Mouse (Mus musculus): ENCODE measurements around the gene Tgfb3. TPM values are rescaled to one million over a fixed set of nuclear protein-coding genes. Genes with fewer than 3 reads are reported as not detected.

The Tgfb3 gene
- total RNA-seq (2015), result not detected in 2 replicates
- total RNA-seq (2017), result 0.17 TPM in 1 of 2 replicates, not detected in the other

DNA sequence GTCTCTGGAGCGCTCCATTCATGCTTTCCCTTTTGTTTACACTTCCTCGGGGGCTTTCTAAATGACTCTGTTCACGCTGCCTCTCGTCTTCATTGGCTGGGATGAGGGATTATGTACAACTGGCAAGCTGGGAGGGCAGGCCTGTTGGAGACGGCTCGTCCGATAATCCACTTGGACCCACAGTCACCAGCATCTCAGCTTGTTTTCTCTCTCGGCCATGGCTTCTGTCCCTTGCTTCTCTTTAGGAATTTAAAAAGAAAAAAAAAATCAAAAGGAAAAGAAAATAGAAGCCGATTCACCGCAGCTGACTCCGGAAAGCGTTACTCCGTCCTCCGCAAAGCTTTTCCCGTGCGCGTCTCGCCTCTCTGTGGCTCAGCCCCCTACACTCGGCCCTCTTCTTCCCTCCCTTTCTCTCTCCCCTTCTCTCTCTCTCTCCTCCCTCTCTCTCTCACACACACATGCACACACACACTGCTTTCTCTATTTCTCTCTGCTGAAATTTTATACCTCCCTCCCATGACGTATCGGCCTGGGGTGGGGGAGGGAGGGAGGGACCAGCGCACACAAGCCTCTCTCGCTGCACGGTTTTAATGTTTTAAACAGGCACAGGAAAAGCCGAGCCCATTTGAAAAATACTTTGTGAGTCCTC, at the start of gene Tgfb3:
Gene Tgfb3 (minus strand): TSS at position 489 of the 649 bp plus-strand sequence.
- peak; percentile 36 for ATAC-seq (replicated peaks; ENCODE audit: poor library complexity)

DNA sequence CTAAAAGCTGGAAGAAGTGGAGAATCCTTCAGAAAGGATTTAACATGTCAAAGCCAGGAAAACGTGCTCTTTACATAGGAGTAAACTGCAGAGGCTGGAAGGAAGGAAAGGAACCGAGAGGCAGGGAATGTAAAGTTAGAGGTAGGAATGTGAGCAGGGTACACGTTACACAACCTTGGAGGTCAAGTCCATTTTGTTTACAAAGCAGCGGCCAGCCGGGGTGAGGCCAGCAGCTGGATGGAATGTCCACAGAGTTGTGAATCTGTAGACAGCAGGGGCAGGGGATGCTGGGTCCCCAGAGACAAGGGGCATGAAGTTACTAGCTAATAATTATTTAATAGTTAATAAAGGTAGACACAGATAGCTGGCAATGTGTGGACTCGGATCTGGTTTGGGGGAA, 49.3 kb upstream of the Tgfb3 start:
- ATAC-seq (replicated peaks; ENCODE audit: poor library complexity), result no peak

DNA sequence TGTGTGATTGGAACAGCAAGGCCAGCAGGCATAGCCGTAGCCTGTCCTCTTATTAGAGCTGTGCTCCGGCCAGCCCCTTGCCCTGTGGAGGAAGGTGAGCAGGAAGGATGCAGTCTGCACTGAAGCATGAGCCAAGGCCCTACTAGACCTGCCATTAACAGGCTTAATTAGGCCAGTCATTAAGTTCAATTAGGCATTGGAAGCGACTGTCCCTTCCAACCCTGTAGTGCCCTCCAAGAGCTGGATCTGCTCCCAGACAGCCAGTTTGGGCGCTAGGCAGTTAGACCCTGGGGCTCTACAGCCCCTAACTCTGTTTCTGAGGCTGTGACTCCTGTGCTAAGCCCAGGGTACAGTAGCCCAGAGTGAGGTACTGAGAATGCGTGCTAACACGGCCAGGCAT, 45.2 kb upstream of the Tgfb3 start:
- no peak for ATAC-seq (replicated peaks; ENCODE audit: poor library complexity)

DNA sequence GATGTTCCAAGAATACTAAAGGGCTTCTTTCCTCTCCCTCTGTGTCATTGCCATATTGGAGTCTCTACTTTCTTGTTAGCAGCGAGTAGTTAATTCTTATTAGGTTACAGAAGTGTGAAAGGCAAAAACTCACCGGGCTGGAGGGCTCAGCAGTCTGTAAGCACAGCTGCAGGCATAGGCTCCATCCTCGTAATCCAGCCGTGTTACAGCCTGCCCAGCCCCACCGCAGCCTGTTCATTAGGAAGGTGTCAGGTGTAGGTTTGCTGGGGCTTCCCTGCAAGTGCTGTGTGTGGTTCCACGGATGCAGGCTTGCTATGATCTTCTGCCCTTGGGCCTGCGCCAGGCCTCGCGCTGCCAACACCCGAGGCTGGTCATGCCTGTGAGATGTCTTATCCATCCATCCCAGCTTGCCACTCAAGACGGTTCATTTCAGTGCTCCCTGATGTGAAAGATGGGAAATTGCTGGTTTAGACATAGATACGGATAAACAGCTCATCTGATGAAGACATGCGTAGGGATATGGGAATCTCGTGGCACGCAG, 37.5 kb upstream of the Tgfb3 start:
- no peak for ATAC-seq (replicated peaks; ENCODE audit: poor library complexity)

DNA sequence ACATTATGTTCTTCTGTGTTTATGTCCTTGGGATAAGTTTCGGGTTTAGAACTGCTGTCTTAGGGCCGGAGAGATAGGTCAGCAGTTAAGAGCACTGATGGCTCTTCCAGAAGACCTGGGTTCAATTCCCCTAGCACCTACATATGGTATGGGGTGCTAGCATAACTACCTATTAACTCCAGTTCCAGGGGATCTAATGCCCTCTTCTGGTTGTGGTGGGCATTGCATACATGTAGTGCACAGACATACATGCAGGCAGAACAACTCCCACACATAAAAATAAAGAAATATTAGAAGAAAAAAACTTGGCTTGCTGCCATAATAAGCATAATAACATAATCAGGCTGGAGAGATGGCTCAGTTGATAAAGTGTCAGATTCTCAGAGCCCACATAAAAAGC, 31.8 kb upstream of the Tgfb3 start:
- ATAC-seq (replicated peaks; ENCODE audit: poor library complexity), result no peak

DNA sequence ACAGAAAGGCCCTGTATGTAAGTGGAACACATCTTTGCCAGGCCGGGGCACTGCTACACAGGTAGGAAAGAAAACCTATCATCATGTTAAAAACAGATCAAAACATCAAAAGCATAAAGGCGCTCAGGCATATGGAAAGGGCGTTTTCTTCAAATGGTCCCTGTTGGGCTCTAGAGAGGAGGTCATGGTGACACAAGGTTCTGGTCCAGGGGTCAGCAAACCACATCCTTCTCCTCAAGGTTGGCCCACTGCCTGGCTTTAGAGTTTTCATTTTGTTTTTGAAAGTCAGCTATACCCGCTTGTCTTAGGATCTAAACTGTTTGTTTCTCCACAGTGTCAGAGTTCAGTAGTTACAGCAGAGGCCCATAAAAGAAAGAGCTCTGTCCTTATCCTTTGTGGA, 30.7 kb upstream of the Tgfb3 start:
- no peak for ATAC-seq (replicated peaks; ENCODE audit: poor library complexity)

DNA sequence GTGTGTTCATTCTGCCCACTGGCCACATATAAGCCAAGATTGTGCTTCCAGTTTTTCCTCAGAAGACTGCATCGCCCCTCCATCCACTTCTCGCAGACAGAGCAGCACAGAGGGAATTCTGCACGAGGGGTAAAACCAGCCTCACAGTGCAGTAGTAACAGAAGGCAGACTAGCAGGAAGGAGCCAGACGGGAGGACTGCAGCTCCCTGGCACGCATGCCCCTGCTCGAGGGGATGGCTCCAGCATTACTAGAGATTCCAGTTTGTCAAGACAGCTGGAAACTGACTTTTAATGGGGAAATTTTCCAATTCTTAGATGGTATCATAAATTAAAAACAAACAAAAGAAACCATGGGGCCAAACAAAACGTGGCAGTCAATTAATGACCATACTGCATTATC, 28.8 kb upstream of the Tgfb3 start:
- ATAC-seq (replicated peaks; ENCODE audit: poor library complexity), result no peak

DNA sequence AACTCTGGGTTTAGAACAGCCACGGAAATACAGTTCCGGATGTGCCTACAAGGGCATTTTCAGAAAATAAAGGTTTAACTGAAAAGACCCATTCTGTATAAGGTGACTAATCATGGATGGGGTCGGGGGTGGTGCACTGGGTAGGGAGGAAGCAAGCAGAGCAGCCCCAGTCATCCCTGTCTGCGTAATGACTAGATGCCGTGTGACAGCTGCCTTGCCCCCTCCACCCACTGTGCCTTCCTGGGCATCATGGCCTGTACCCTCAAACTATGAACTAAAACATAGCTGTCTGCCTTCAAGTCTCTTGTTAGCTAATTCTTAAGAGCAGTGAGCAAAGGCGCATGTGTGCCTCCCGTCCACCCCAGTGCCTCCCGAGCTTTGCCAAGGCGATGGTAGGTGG, 27.2 kb upstream of the Tgfb3 start:
- no peak for ATAC-seq (replicated peaks; ENCODE audit: poor library complexity)

DNA sequence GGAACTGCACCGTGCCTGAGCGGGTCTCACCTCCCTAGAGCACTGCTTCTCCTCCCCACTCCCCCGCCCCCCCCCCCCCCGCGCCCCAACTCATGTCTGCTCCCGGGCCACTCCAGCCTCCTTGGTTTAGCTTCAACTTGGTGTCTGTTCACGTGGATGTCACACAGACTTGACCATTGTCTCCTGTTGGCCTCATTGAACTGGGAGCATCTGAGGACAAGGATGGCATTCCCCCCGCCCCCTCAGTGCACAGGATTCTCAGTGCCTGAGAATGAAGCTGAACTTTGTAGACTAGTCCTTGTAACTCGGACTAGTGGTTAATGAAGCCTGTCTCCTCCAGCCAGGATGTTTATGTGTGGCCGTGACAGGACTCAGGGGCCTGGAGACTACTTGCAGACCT, 26.7 kb upstream of the Tgfb3 start:
- ATAC-seq (replicated peaks; ENCODE audit: poor library complexity), result no peak

DNA sequence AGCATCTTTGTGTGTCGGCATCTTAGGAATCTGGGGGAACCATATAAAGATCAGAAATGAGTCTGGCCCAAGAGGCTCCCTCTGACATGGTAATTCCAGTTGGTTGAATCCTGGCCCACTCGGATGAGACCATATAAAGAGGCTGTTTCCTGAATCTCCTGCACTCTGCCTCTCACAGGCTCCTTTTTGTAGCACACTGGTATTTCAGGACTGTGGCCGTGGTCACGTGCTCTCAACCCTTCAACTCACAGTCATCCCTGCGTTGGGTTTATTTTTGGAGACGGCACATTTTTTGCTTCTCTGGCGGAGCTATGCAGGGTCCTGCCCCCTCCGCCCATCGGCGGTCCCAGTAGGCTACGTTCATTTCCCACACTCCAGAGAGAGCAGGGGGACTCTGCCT, 25.5 kb upstream of the Tgfb3 start:
- ATAC-seq (replicated peaks; ENCODE audit: poor library complexity), result no peak

DNA sequence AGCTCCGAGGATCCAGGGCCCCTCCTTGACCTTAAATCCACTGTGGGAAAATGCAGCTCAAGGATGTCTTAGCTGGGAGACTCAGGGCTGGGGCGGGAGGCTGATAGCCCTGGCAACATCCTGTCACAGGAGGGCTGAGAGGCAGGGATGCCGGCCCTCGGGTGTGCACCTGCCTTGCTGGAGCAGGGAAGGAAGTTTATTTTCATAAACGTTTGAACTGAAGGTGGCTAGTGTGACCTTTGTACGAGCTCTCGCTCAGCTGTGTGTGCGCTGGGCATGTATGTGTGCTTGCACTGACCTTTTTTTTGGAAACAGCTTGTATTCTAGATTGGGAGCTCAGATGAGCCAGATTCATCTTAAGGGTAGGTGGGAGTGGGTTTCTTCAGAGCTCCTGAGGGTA, 25.0 kb upstream of the Tgfb3 start:
- ATAC-seq (replicated peaks; ENCODE audit: poor library complexity), result no peak

DNA sequence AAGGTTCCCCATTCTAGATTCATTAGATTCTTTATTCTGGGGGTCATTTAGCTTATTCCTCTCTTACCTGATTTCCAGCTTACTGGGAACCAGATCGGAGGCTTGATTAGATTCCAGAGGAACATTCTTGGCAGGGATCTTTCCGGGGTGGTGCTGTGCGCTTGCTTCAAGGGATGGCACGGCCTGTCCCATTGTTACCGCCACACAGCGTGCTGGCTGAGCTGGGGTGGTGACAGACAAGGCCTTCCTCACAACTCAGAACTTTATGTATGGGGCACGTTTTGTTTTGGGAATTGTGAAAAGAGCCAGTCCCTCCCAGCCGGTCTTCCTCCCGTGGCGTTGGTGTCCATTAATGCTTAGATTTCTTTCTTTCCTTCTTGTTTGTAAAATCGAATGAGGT, 24.6 kb upstream of the Tgfb3 start:
- no peak for ATAC-seq (replicated peaks; ENCODE audit: poor library complexity)

DNA sequence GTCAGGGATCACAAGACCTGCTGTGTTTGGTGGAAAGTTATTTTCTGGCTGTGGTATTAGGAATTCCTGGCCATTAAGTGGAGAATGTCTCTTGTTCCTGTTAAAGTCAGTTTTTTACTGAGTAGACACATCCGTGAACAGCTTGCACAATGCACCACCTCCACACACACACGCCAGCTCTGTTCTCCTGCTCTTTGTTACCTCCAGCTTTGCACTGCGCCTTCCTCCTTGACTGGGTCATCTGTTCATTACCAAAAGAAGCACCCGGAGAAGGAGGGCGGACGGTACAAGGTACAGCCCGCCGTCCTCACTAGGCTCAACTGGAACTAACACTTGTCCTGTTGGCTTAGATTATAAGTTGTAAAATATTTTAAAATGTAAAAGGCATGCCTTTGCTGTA, 23.8 kb upstream of the Tgfb3 start:
- ATAC-seq (replicated peaks; ENCODE audit: poor library complexity), result no peak

DNA sequence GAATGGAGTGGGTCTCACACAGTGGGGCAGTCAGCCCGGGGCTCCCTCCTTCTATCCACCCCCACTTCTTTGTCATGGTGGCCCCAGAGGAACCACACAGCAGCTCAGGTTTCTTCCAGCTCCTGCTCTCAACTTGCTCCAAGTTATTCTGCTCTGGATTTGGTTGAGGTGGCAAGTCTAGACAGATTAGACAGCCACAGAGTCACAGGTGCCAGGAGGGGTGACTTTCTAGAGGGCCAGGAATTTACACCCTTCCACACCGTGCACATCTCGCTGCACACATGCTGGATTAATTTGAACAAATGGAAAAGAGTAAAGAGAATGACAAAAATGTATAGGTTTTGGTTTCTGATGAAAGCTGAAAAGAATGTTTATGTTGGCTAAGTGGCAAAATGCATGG, 21.9 kb upstream of the Tgfb3 start:
- ATAC-seq (replicated peaks; ENCODE audit: poor library complexity), result no peak

DNA sequence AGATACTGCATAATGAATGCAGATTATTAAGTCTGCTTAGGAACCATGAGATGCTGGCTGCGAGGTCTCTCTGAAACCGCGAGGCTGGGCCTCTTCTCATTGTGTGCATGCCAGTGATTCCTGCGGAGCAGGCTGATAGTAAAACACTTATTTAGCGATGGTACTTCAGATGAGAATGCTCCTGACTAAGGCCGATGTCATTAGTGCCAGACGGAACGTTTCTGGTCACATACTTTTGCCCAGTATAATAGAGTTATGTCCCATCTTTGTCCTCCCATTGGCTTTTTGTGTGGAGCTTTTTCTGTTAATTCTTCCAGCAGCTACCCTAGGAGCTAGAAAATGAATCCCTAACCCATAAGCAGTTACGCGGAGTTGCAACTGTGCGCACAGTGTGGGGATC, 18.9 kb upstream of the Tgfb3 start:
- ATAC-seq (replicated peaks; ENCODE audit: poor library complexity), result no peak

DNA sequence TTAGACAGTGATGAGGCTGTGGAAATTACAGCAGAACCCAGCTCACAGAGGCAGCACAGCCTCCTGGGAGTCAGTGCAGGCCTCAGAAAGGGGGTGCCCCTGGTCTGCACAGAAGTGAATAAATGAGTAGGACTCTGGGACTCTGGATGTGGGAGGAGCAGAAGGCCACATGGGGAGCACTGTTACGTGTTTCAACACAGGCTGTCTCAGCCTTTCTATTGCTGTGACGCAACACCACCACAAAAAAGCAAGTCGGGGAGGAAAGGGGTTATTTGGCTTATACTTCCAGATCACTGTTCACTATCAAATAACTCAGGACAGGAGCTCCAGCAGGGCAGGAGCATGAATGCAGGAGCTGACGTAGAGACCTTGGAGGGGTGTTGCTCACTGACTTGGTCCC, 17.0 kb upstream of the Tgfb3 start:
- ATAC-seq (replicated peaks; ENCODE audit: poor library complexity), result peak; percentile 57

DNA sequence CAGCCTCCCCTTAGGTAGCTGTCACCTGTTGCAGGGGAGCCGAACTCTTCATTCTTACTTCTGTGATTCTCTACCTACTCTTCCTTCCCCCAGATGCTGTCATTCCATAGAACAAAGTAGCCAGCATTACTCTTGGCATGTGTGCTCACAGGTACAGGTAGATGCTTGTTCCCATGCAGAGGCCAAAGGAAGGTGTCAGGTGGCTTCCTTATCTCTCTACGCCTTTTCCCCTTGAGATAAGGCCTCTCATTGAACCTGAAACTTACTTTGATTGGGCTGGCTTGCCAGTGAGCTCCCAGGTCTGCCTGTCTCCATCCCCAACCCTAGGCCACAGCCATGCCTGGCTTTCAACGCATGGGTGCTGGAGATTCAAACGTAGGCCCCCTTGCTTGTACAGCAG, 15.2 kb upstream of the Tgfb3 start:
- no peak for ATAC-seq (replicated peaks; ENCODE audit: poor library complexity)

DNA sequence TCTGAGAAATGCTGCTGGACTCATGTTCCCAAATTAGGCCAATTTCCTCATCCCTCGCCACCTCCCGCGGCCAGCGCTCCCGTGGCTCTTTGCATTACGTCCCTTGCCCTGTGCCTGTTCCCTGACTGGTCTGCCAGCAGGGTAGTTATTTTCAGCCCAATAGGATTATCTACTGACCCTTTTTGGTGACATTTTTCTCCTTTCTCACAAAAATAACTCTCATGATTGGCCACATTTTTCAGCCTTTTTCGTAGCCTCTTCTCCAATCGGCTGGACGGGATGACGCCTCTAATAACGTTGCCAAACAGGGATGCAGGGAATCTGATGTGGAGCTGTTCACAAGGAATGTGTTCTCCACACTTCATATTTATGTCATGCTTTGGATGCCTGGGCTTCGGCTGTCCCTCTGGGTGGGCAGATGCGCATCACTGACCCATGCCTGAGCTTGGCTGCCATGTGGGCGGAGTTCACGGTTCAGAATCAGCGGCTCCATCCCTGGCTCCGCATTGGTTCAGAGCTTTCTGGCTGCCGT, 12.8 kb upstream of the Tgfb3 start:
- ATAC-seq (replicated peaks; ENCODE audit: poor library complexity), result no peak

DNA sequence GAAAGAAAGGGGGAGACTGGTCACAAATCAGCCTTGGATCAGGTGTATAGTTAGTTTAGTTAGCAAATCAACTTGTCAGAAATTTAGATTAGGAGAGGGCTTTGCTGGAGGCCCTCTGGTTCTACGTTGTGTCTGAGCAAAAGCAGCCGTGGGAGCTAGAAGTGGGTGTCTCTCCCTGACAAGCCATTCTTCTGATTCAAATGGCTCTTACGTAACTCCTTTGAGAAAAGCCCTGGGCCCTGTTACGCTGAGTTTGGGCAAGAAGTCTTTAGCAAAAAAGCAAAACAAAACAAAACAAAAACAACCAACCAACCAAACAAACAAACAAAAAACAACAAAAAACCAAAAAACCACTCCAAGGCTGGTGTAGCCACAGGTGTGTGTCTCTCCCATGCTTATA, 11.9 kb upstream of the Tgfb3 start:
- ATAC-seq (replicated peaks; ENCODE audit: poor library complexity), result no peak

DNA sequence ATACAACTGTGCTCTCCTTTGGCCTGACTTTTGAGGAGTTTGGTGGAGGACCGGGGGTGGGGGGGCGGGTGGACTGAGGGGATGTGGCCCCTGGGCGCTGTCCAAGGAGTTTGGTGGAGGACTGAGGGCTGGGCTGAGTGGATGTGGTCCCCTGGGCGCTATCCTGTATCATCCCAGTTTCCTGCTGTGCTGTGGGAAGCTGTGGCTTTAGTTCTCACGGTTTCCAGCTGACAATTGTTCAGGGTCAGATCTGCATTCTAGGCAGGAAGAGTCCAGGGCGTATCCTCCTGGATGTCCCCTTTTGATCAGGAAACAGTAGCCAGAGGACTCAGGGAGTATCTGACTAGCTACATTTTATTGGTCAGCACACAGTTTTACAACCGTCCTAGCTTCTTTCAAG, 9.2 kb upstream of the Tgfb3 start:
- ATAC-seq (replicated peaks; ENCODE audit: poor library complexity), result no peak

DNA sequence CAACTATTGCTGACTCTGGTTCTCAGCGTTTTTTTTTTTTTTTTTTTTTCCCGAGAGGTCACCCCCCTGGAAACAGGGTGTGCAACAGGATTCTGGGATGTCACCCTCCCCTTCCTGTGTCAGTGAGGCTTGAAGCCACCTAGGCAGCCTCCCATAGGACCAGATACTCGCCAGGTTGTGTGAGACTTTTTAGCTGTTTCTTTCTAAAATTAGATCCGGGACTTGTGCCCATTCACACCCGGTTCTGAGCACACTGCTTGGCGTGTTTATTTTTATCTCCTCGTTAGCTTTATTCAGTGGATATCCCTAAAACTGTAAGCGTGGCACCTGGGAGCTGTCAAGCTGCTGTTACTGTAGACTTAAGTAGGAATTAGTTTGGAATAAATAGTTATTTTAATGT, 7.7 kb upstream of the Tgfb3 start:
- ATAC-seq (replicated peaks; ENCODE audit: poor library complexity), result no peak

DNA sequence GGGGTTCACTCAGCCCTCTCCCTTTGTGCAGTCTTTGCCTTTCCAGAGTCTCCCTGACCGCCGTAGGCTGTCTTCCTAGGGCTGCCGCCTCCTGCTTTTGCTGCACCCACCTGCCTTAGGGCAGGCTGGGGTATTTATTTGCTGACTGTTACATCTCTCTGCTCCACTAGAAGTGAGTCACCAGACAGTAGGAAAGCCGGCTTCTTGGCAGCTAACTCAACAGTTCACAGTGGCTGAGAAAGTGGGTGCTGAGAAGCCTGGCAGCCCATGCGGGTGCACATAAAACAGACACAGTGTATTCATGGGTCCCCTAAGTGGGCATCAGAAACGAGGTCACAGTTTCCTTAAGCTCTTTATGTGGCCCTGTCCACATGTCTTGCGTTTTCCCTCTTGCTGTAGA, 7.0 kb upstream of the Tgfb3 start:
- no peak for ATAC-seq (replicated peaks; ENCODE audit: poor library complexity)

DNA sequence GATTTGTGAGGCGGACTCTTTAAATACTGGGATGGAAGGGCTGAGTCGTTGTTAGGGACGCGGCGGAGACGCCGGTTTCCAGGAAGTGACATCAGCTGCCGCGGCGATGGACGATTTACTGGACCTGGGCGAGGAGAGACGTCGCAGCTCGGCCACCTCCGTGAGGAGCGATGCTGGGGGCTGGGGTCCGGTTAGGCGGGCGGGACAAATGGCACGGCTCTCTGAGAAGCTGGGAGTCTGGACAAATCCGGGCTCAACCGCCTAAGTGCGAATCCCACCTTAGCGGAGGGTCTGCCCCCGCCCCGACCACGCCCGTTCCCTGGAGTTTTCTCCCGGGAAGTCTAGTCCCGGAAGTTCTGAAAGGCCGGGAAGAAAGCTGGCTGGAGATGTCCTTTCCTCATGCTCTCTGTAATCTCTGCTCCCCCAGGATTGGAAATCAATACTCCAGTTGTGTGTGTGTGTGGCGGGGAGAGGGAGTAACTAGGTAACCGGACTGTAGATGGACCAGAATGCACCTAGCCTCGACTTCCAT, 3.7 kb upstream of the Tgfb3 start, which contains the start of gene Ift43:
Gene Ift43 (plus strand): TSS at position 61 of the 532 bp plus-strand sequence.
- no peak for ATAC-seq (replicated peaks; ENCODE audit: poor library complexity)
